Mouse (Mus musculus): Measurements from ENCODE around the gene Polr1c.

DNA sequence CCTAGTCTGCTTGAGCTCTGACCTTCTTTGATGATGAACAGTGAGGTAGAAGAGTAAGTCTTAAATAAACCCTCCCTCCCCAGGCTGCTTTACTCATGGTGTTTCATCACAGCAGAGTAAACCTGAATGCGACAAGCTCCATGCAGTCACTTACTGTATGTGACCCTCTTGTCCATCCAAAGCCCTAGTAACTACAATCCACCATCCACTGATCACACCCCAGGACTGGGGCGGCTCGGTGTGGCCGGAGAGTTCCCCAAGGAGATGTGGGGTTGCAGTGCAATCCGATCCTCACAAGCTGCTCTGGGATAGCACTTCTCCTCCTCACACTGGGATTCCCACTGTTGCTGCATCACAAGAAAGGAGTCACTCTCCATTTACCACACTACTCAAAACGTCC lies 26.6 kb upstream of the Polr1c start:
- TF ChIP-seq CTCF (IDR thresholded peaks at IDR 0.05; ENCODE audit: low read depth): no peak
- no peak for TF ChIP-seq EP300 (IDR thresholded peaks at IDR 0.05; ENCODE audit: low read depth)
